Mouse (Mus musculus) erythroblast, adult 5-6 weeks (primary cell): Measurements from ENCODE around the gene B4galt5. TPM values are rescaled to one million over a fixed set of nuclear protein-coding genes. Genes with fewer than 3 reads are reported as not detected.

Source experiments
- ATAC-seq: replicated peaks from 2 replicates; pipeline ENCODE4 v1.8.0; 2016; ENCODE audit warnings: moderate number of reproducible peaks, mild to moderate bottlenecking, moderate TSS enrichment, inconsistent platforms; ENCODE audit not compliant: poor library complexity, low FRiP score, severe bottlenecking
- total RNA-seq, 2 experiments: library from RNA; stranded (forward) in 1 of 2; stranded (reverse) in 1 of 2; fragments of 150-400 nt in 1 of 2; fragments of 200-764, 138-1000 nt in 1 of 2; gene quantifications; 2 replicates each; pipeline versions ENCODE4 v1.2.3 to v1.2.4; 2015 to 2017; ENCODE audit warnings: low replicate concordance in 2 of 2

The B4galt5 gene
- total RNA-seq, 2 experiments from 2014 or later = 4.8 to 17.9 TPM

- ATAC-seq = no peak
These were observed 12.4 kb downstream of the B4galt5 start for GRCm38 (mm10) chr2:167336384-167337213.

GRCm38 (mm10) chr2:167335066-167335465, 13.9 kb downstream of the B4galt5 start:
- no peak for ATAC-seq

- no peak for ATAC-seq
These were observed 14.7 kb downstream of the B4galt5 start for GRCm38 (mm10) chr2:167334312-167334711.

DNA sequence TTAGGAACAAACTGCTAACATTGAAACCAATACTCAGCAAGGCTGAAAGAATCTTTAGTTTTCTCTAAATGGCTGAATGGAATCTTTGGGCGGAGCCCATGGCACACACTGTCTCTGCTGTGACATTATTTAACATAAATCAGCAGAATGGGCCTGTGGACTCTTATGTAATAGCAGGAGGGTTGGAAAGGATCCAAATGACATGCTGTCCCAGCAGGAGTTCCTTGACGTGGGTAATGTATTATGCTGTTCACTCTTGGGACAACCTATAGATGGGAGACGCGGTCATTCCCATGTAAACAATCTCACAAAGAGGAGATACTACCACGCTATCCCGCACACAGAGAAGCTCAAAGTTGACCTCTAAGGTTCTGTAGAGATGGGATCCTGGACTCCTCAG, 15.5 kb downstream of the B4galt5 start:
- ATAC-seq = no peak

- no peak for ATAC-seq
These were observed 16.5 kb downstream of the B4galt5 start for GRCm38 (mm10) chr2:167332336-167332987.

GRCm38 (mm10) chr2:167331432-167331921, 17.5 kb downstream of the B4galt5 start:
- no peak for ATAC-seq

GRCm38 (mm10) chr2:167330581-167330980, 18.4 kb downstream of the B4galt5 start:
- ATAC-seq = no peak

DNA sequence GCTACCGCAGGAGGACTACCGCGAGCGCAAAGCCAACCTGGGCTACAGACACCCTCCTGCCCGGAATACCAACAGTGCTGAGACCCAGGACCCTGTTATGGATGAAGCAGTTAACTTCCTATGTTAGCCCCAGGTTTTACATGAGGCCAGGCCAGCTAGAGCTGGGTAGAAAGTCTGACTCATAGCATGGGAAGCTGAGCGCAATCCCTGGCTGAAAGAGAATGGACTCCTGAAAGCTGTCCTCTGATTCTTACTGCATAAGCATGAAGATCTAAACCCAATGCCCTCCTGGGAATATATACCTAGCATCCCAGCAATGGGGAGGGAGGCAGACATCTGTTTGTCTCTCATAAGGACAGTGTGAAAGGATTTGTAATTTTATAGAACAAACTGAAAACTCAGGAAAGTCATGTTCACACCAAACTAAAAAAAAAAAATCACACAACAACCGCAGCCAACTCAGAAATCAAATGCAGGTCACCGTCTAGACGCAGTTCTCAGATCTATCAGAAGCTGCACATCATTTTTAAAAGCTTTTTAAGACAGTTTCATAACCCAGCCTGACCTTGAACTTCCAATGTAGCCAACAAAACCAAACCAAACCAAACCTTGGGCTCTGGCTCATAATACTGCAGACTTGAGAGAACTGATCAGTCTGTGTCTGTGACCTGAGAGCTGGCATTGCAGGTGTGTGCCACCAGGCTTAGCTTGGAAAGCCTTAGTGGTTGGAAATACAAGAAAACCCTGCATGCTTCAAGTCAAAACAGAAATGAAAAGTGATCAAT, 19.3 kb downstream of the B4galt5 start:
- no peak for ATAC-seq

GRCm38 (mm10) chr2:167328340-167328739, 20.6 kb downstream of the B4galt5 start:
- ATAC-seq = no peak

- no peak for ATAC-seq
These were observed 22.4 kb downstream of the B4galt5 start for GRCm38 (mm10) chr2:167326582-167326981.

- no peak for ATAC-seq
These were observed 24.6 kb downstream of the B4galt5 start for GRCm38 (mm10) chr2:167324151-167324930.

DNA sequence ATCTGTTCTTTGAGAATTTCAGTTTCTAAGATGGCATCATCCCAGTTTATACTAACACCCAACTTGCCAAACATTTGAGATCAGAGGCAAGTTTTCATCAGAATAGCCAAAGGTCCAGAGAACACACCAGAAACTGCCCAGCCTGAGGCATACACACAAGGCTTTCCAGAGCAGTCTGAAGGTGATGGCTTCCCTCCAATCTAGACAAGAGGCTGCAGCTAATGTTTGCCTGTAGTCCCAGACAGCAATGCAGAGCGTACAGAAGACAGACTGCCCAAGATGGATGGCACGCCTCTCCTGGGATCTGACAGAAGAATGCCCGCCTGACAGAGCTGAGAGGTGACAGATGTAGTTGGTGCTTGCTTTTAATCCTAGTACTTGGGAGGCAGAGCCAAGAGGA, 25.9 kb downstream of the B4galt5 start:
- ATAC-seq = no peak

DNA sequence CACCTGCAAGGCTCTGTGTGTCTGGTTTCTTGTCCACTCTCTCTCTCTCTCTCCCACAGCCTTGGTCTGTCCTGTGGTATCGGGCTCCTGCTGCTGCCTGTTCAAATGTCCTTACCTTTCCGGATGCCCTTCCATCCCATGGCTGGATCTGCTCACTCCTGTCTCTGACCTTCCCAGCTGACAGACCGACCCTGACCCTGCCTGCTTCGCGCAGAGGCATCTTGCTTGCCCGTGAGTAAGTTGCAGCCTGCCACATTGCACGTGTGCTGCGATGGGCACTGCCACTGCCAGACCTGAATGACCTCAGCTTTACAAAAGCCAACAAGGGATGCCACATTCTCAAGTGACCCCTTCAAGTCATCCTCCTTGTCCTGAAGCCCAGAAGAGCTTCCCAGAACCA, 27.6 kb downstream of the B4galt5 start:
- ATAC-seq = no peak

DNA sequence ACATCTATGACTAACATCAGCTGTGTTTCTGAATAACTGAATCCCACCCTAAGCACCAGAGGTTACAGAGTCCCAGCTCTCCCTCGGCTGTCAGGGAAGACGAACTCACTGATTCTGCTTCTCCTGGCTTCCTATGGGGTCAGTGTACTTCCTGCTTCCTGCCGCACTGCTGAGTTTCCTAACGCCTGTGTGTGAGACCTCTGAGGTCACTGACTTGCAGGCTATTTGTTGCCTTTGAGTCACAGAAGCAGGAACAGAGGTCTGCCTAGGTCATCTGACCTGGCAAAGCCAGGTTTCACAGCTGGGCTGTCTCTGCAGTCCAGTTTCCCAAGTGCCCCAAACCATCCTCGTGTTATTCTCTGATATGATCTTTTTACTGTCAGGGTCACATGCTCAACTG, 30.0 kb downstream of the B4galt5 start:
- ATAC-seq = no peak

- ATAC-seq = no peak
These were observed 32.2 kb downstream of the B4galt5 start for GRCm38 (mm10) chr2:167316724-167317187.

GRCm38 (mm10) chr2:167314491-167314890, 34.5 kb downstream of the B4galt5 start:
- ATAC-seq = no peak

GRCm38 (mm10) chr2:167313501-167314326, 35.3 kb downstream of the B4galt5 start:
- no peak for ATAC-seq

- ATAC-seq = no peak
These were observed 38.9 kb downstream of the B4galt5 start for GRCm38 (mm10) chr2:167310121-167310520.

- ATAC-seq = no peak
These were observed 39.7 kb downstream of the B4galt5 start for GRCm38 (mm10) chr2:167309286-167309685.
